Mouse (Mus musculus) E14TG2a.4 (cell line): ENCODE measurements around the gene Tmem132e.

Experiments
- CTCF ChIP-seq: conservative IDR thresholded peaks from 2 replicates; pipeline ENCODE4 v1.5.1; 2014; ENCODE audit warnings: low read length
- NANOG ChIP-seq: IDR thresholded peaks from 2 replicates; pipeline ENCODE4 v1.6.1; 2014; ENCODE audit warnings: borderline replicate concordance, low read length, mixed read lengths

- TF ChIP-seq CTCF (no peak), NANOG (no peak)
Observed at GRCm38 (mm10) chr11:82487359-82488086, 98.8 kb downstream of the Tmem132e start.
